Mouse (Mus musculus): Measurements from ENCODE around the gene Ptpn6.

DNA sequence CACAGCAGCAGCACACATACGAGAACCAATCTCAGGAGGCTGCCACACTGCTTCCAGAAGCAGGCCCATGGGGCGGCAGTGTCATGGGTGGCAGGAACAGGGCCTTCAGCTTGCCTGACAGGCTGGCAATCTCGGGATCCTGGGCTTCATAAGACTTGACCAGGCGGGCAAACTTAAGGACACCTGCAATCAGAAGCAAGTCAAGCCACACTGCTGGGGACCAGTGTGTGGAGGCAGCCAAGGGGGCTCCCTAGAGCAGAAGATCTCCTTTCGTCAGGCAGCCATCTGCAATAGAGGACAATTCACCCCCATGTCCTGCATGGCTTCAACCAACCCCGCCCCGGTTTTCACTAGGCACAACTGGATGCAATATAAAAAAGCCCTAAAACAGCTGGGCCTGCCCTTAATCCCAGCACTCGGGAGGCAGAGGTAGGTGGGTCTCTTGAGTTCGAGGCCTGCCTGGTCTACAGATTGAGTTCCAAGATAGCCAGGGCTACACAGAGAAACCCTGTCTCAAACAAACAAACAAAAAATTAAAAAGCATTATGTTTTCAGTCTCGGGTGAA lies 800 bp upstream of the Ptpn6 start:
- no peak for TF ChIP-seq CTCF (IDR thresholded peaks at IDR 0.05; ENCODE audit: insufficient read depth, low read length)
- no peak for TF ChIP-seq POLR2A (IDR thresholded peaks at IDR 0.05; ENCODE audit: borderline replicate concordance, extremely low read depth, low read depth, low read length)
